Mouse (Mus musculus) heart, postnatal 0 days (tissue): Measurements from ENCODE around the gene Olfr706.

Source experiments
- CTCF ChIP-seq: IDR thresholded peaks from 2 replicates; pipeline ENCODE4 v1.5.1; 2016; ENCODE audit warnings: antibody characterized with exemption, control low read depth, low read depth
- EP300 ChIP-seq: IDR thresholded peaks from 2 replicates; pipeline ENCODE4 v1.6.1; 2016; ENCODE audit warnings: antibody characterized with exemption, low read depth

DNA sequence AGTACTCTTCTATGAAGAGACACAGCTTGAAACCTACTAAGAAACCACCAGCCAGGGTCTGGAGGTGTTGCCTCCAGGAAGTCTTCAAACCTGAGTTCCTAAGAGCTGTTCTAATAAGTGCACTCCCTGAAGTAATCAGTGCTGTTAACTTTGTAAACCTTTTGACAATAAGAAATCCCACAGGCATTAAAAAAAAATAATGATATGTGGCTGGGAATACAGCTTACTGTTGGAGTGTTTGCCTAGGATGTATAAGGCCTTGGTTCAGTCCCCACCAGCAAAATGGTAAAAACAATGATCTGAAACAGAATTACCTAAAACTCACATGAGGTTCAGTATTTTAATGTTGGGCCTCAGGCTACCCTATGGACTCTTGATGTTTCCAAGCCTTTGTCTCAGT is 44.2 kb upstream of the Olfr706 start, which contains the start of gene Olfr709-ps1:
- TF ChIP-seq CTCF (no peak), EP300 (no peak)
